Mouse (Mus musculus) midbrain, postnatal 0 days (tissue): ENCODE measurements around the gene Gm20441. TPM values are rescaled to one million over a fixed set of nuclear protein-coding genes. Genes with fewer than 3 reads are reported as not detected.
"Not testable (repeated sequence)": the region's sequence is repeated elsewhere in the genome, so short reads cannot be mapped to it uniquely, and the experiment has no call there.

Experiments
- ATAC-seq: fragments of 200-750 bp; cut with Nextera tagmentation; 2 replicates; pipeline ENCODE4 v1.8.0; 2017; ENCODE audit warnings: moderate number of reproducible peaks, mild to moderate bottlenecking, moderate TSS enrichment, moderate library complexity; ENCODE audit not compliant: low FRiP score
- DNase-seq: peaks from one replicate; pipeline ENCODE4 v3.0.0-alpha.2; 2015; ENCODE audit warnings: low spot score
- H3K27ac ChIP-seq: fragments of 300-500 bp; sonication (generic); 2 replicates; pipeline ENCODE4 v1.5.1; 2014; ENCODE audit warnings: low read depth, mild to moderate bottlenecking, low read length, mixed read lengths
- H3K27me3 ChIP-seq: fragments of 300-500 bp; sonication (generic); 2 replicates; pipeline ENCODE4 v1.6.1; 2014; ENCODE audit warnings: low read length, control low read depth, mixed read lengths; ENCODE audit not compliant: insufficient read depth
- H3K36me3 ChIP-seq: fragments of 300-500 bp; sonication (generic); 2 replicates; pipeline ENCODE4 v1.6.1; 2014; ENCODE audit warnings: low read length, control low read depth, mixed read lengths; ENCODE audit not compliant: insufficient read depth
- H3K4me1 ChIP-seq: fragments of 300-500 bp; sonication (generic); 2 replicates; pipeline ENCODE4 v1.6.1; 2014; ENCODE audit warnings: mild to moderate bottlenecking, control low read depth, antibody characterized with exemption, low read length, mixed read lengths; ENCODE audit not compliant: insufficient read depth
- H3K4me2 ChIP-seq: fragments of 300-500 bp; sonication (generic); 2 replicates; pipeline ENCODE4 v1.6.1; 2014; ENCODE audit warnings: low read depth, mild to moderate bottlenecking, low read length, mixed read lengths; ENCODE audit not compliant: poor library complexity, severe bottlenecking
- H3K4me3 ChIP-seq: fragments of 300-500 bp; sonication (generic); 2 replicates; pipeline ENCODE4 v1.5.1; 2014; ENCODE audit warnings: low read depth, mild to moderate bottlenecking, low read length, moderate library complexity
- H3K9ac ChIP-seq: fragments of 300-500 bp; sonication (generic); replicated peaks from 2 replicates; pipeline ENCODE4 v1.6.1; 2014; ENCODE audit warnings: mild to moderate bottlenecking, low read length, moderate library complexity, mixed read lengths; ENCODE audit not compliant: poor library complexity, severe bottlenecking
- H3K9me3 ChIP-seq: fragments of 300-500 bp; sonication (generic); 2 replicates; pipeline ENCODE4 v1.6.1; 2016; ENCODE audit warnings: low read length, control low read depth
- CTCF ChIP-seq: IDR thresholded peaks from 2 replicates; pipeline ENCODE4 v1.5.1; 2016; ENCODE audit warnings: antibody characterized with exemption, mild to moderate bottlenecking
- WGBS: fragments of 180-500 bp; shearing (Covaris S2); extraction: QIAGEN DNeasy Blood & Tissue Kit; methylation state at CpG from one replicate; pipeline ENCODE4 v1.1.7; 2014; 5-methylcytosine and 5-hydroxymethylcytosine counted together
- polyA plus RNA-seq: library from polyadenylated mRNA; unstranded; fragments of >200 nt; fragmentation: Nextera tagmentation; extraction: Ambion mirVana; gene quantifications from 2 replicates; pipeline ENCODE4 v1.2.1, GENCODE M21; 2015
- total RNA-seq: library from RNA; depleted of rRNA; stranded (reverse); fragments of >200 nt; gene quantifications from 2 replicates; pipeline ENCODE4 v1.2.3, GENCODE M21; 2014

Gm20441 gene
- total and polyA plus RNA-seq, 2 experiments from 2014 or later = not detected

DNA sequence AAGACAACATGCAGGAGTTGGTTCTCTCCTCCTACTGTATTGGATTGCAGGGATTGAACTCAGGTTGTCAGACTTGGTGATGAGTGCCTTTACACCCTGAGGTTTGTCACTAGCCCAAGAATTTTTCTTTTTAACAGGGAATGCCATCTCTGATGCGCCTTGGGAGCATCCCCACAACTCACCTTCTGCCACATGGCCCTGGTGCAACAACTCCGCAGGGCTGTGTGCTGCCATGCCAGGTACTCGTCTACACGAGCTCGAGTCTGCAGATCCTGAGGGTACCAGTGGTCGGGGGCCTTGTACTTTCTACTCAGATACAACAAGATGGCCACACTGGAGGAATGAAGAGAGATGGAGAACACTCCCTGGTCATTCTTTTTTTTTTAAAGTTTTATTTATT is 4.2 kb downstream of the Gm20441 start:
- Histone ChIP-seq H3K36me3 (no peaks in the 10 kb centered on the region), H3K4me1 (no peaks in the 10 kb centered on the region), H3K4me2 (no peak overlapping the region), H3K9me3 (no peaks in the 10 kb centered on the region), H3K27ac (no peak overlapping the region), H3K27me3 (peaks cover 31% of the 10 kb centered on the region), H3K9ac (no peak overlapping the region), H3K4me3 (no peak overlapping the region)
- 86% methylated on average over 6 of the region's 6 CpGs for WGBS
- ATAC-seq (no peak), DNase-seq (no peak)
- TF ChIP-seq CTCF = no peak

DNA sequence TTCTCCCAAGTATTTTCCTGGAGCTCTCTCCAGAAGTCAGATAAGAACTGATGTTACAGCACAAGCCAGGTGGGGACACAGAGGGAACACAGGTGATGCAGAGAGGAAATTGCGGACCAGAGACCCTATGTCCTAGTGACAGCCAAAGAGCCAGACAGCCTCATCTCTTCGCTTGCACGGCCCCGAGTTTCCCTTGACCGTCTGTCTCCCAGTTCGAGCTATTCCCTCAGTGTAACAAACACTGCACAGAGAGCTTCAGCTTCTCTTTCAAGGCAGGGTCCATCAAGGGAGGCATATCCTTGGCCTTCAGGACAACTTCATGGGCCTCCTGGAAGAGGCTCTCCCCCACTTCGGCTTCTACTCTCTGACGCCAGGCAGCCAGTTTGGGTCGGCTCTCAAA is 6.2 kb downstream of the Gm20441 start:
- 92% methylated on average over 9 of the region's 9 CpGs for WGBS

DNA sequence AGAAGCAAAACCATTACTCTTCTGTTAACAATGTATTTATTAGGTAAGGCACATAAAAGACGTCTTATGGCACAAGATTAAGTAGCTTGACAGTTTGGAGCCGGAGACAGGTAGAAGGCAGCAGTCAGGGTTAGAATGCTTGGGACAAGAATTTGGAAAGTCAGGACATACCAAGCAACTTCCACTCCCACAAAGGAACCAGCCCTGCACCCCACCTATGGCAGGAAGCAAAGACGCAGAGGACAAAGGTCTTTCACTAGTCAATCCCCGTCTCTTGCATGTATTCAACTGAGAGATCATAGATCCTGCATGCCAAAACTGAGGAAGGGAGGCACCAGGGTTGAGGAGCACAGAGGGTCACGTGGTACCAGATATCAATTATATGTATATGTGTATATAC is 6.7 kb downstream of the Gm20441 start:
- no peak overlapping the region for H3K4me2 ChIP-seq
- no peak overlapping the region for H3K4me3 ChIP-seq
- ATAC-seq (no peak), DNase-seq (no peak)
- H3K9me3 ChIP-seq = no peaks in the 10 kb centered on the region
- no peak overlapping the region for H3K9ac ChIP-seq
- no peak overlapping the region for H3K27ac ChIP-seq
- no peaks in the 10 kb centered on the region for H3K4me1 ChIP-seq
- WGBS = 92% methylated on average over 5 of the region's 5 CpGs
- no peak for TF ChIP-seq CTCF
- H3K27me3 ChIP-seq = peaks cover 9% of the 10 kb centered on the region; the same call in 1 of the 2 replicates
- H3K36me3 ChIP-seq = no peaks in the 10 kb centered on the region

More for the DNA sequence above, 6.2 kb downstream of the Gm20441 start:
- H3K27ac ChIP-seq = no peak overlapping the region
- peaks cover 13% of the 10 kb centered on the region; the same call in 1 of the 2 replicates for H3K27me3 ChIP-seq
- DNase-seq (no peak), ATAC-seq (no peak)
- no peaks in the 10 kb centered on the region for H3K4me1 ChIP-seq
- H3K9ac ChIP-seq = no peak overlapping the region
- no peaks in the 10 kb centered on the region for H3K9me3 ChIP-seq
- no peaks in the 10 kb centered on the region for H3K36me3 ChIP-seq
- no peak for TF ChIP-seq CTCF
- no peak overlapping the region for H3K4me3 ChIP-seq
- no peak overlapping the region for H3K4me2 ChIP-seq

DNA sequence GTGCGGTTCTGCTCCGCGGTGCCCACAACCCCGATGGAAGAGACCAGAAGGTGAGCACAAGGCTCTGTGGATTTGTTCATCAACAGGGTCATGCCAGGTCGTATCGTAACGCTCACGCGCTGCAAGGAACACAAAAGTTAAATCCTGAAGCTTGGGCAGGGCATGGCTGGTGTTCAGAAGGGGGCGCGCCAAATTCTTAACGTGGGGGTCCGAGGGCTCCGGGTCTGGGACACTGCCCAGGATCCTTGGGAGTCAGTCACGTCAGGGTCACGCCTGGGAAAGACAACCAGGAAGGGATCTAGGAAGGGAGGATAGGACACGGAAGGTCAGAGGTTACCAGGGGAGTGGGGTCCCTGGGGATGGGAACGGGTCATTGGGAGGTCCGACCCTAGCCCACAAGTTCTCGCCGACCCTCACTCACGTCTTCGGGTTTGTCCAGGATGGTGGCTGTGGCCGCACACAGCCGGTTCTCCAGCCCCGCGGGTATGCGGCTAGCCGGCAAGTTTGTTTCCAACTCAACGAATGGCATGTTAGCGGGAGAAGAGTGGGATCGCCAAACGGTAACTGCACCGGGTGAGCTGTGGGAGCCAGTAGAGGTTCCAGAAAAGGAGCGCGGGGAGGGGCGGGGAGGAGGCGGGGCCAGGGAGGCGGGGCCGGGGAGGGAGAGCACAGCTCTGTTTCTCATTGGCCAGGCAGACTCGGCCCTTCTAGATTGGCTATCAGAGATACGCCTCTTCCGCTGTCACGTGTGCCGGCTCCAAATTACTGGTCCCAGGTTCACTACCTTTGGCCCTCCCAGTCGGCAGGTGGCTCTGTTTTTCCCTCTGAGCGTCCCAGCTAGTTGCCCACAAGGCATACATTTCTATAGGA is 7.7 kb downstream of the Gm20441 start, which contains the start of gene Ddt:
Ddt (minus strand) TSS at position 620 of the 870 bp plus-strand sequence.
- H3K36me3 ChIP-seq = no peaks in the 10 kb centered on the region
- peak; percentile 60 for TF ChIP-seq CTCF
- peaks cover 8% of the 10 kb centered on the region; the same call in 1 of the 2 replicates for H3K27me3 ChIP-seq
- no peaks in the 10 kb centered on the region for H3K4me1 ChIP-seq
- 1% methylated on average over 44 of the region's 47 CpGs for WGBS
- H3K4me3 ChIP-seq = peak within 1 kb of the TSS; percentile 60
- peak within 1 kb of the TSS; percentile 64 for H3K9ac ChIP-seq
- DNase-seq (peak; percentile 96), ATAC-seq (peak; percentile 95)
- H3K27ac ChIP-seq = no peak within 1 kb of the TSS
- H3K9me3 ChIP-seq = no peaks in the 10 kb centered on the region
- H3K4me2 ChIP-seq = peak within 1 kb of the TSS; percentile 99

DNA sequence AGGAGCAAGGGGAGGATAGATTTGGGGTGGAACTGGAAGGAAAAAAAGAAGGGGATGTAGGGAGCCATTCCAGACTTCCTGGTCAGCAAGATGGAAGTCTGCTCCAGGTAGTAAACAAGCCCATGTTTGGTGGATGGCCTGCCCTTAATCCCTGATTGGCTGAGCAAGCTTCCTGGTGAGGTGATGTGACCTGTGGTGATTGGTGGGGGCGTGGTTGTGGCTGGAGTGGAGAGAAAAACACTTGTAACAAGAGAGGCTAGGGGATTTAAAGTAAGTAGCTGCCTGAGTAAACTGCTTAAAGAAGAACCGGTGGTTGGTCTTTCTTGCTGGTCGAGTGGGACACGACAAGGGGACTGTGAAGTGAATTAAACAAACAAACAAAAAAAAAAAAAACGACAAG is 13.0 kb downstream of the Gm20441 start:
- not testable (repeated sequence) for H3K27ac ChIP-seq, H3K4me1 ChIP-seq, H3K4me3 ChIP-seq, DNase-seq, H3K27me3 ChIP-seq, H3K9me3 ChIP-seq, H3K4me2 ChIP-seq, ATAC-seq, H3K36me3 ChIP-seq, H3K9ac ChIP-seq
- WGBS = 34% methylated on average over 5 of the region's 5 CpGs

DNA sequence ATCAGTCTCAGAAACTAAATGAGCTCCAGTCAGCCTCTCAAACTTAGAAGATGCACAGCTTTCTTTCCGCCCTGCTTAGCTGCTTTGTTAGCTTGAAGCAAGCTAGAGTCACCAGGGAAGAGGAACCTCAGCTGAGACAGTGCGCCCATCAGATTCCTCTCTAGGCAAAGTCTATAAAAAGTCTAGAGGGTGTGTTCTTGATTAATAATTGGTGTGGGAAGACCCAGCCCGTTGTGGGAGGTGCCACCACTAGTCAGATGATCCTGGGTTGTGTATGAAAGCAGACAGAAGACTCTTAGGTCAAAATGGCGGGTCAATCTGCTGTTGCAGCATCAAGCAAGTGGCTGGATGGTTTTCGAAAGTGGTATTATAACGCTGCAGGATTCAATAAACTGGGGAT is 13.9 kb downstream of the Gm20441 start:
- Histone ChIP-seq H3K9me3 (no peaks in the 10 kb centered on the region), H3K9ac (no peak overlapping the region), H3K36me3 (no peaks in the 10 kb centered on the region), H3K27me3 (no peaks in the 10 kb centered on the region), H3K4me3 (no peak overlapping the region), H3K4me1 (no peaks in the 10 kb centered on the region), H3K27ac (no peak overlapping the region), H3K4me2 (no peak overlapping the region)
- TF ChIP-seq CTCF = no peak
- no peak for ATAC-seq
- 91% methylated on average over 6 of the region's 6 CpGs for WGBS
- no peak for DNase-seq
